Mouse (Mus musculus): ENCODE measurements at regions not wholly inside any gene's neighbourhood (a gene's known extent, or its start where the extent isn't known, plus 50 kb on each side); places are given as distances from the start of the nearest gene placed in this dataset.

- TF ChIP-seq CTCF (IDR thresholded peaks at IDR 0.05; ENCODE audit: low read depth), result no peak
- TF ChIP-seq EP300 (IDR thresholded peaks at IDR 0.05; ENCODE audit: low read depth), result no peak
Observed at GRCm38 (mm10) chr4:89510593-89510992, 168.6 kb upstream of the Dmrta1 start.
